ENCODE assay signal across 23 mouse cellular contexts in the genomic region with DNA sequence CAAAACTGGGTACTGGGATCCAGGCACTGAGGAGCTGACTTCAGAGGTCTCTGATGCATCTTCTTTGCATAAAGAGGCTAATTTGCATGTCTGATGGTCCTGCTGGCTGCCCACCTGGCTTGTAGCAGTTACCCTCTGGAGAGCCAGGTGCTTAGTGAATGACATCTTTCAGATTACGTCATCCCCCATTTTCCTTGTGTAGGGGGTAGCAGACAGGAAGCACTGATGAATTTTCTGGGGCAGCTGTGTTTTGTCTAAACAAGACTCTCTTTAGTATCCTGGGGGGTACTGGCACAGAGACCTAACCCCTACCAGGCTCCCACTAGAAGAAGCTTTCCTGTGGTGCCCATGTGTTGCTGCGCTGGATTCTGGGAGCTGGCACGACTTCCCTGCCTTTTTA.
DNase-seq lines count a peak whose midpoint lies in the region; ATAC-seq and TF ChIP-seq lines count a peak whose summit lies in the region.
"Had no signal": no experiment of that assay in that cellular context is flagged by ENCODE, and none has a peak within 500 bp of the region (broad histone marks: within the 10 kb centered on the region; RNA-seq: fewer than 3 reads in every experiment).

No protein-coding gene starts in this region.

- no peaks in the 10 kb centered on the region for H3K27me3 ChIP-seq in hindbrain, postnatal 0 days (ENCODE audit: insufficient read depth, low read length)
- H3K27me3 ChIP-seq in hindbrain, embryonic 14.5 days (ENCODE audit: control insufficient read depth, insufficient read depth, low read length): no peaks in the 10 kb centered on the region
- H3K27me3 ChIP-seq in CH12.LX (replicated peaks): peaks cover 26% of the 10 kb centered on the region
- H3K27me3 ChIP-seq: embryonic facial prominence, embryonic 13.5 days; heart, embryonic 15.5 days; limb, embryonic 13.5 days; liver, embryonic 13.5 days; lung, embryonic 15.5 days had no signal

- no peak overlapping the region for H3K4me3 ChIP-seq in hindbrain, postnatal 0 days (ENCODE audit: low read length)
- H3K4me3 ChIP-seq in hindbrain, embryonic 14.5 days (replicated peaks; ENCODE audit: low read length): no peak overlapping the region
- no peak overlapping the region for H3K4me3 ChIP-seq in CH12.LX (replicated peaks in 1 of 3; ENCODE audit: low read depth in 2 of 3, low read length in 2 of 3, poor library complexity in 1 of 3)
- H3K4me3 ChIP-seq: embryonic facial prominence, embryonic 13.5 days; heart, adult 2 months; heart, embryonic 15.5 days; hindbrain, embryonic 10.5 days; limb, embryonic 13.5 days; liver, embryonic 13.5 days; lung, embryonic 15.5 days; midbrain, embryonic 10.5 days had no signal

- in situ Hi-C loops in CH12.LX (cut with MboI; ENCODE audit: low pct_ligation_motif_present, low pct_unique_long_range_greater_than_20kb, low sequenced_read_pairs): no loop called here

- H3K4me1 ChIP-seq in hindbrain, postnatal 0 days (ENCODE audit: insufficient read depth, low read length): peaks cover 10% of the 10 kb centered on the region; the same call in 1 of the 2 replicates
- H3K4me1 ChIP-seq in hindbrain, embryonic 14.5 days (replicated peaks; ENCODE audit: control insufficient read depth, insufficient read depth, low read length): 0 out of 2 replicates have a peak, but pooled peaks cover 5% of the 10 kb centered on the region
- H3K4me1 ChIP-seq in CH12.LX (ENCODE audit: control insufficient read depth in 1 of 2, insufficient read depth in 2 of 2): peaks cover 0 to 16% of the 10 kb centered on the region in 2 experiments; a peak in 3 of 4 replicates

- dilution Hi-C loops in CH12.LX (cut with MboI; ENCODE audit: extremely low pct_ligation_motif_present, extremely low pct_unique_long_range_greater_than_20kb, low sequenced_read_pairs): no loop called here

- peak; percentile 18 to 21 for DNase-seq in cerebellum, postnatal 14 days
- DNase-seq in cerebellum, adult 11-12 months: no peak
- DNase-seq in hindbrain, postnatal 0 days (ENCODE audit: low spot score): peak; percentile 54
- DNase-seq in hindbrain, embryonic 14.5 days (ENCODE audit: low spot score): no peak
- peak; percentile 61 for DNase-seq in CH12.LX (ENCODE audit: extremely low read depth)
- peak; percentile 80 for DNase-seq in thymus, postnatal 0 days (ENCODE audit: low spot score)
- no peak for DNase-seq in layer of hippocampus, postnatal 10 days (ENCODE audit: low spot score in 2 of 2)
- DNase-seq in kidney, postnatal 14 days: no peak
- DNase-seq: adrenal gland, postnatal 36 days; cerebellum, adult 9-10 months; gastrocnemius, postnatal 14 days; heart, adult 2 months; kidney, adult 2 months; kidney, postnatal 10 days; liver, embryonic 13.5 days; right cerebral cortex, postnatal 25 days had no signal

- peak; percentile 61; the same call in 1 of the 2 replicates for ATAC-seq in hindbrain, postnatal 0 days
- no peak for ATAC-seq in hindbrain, embryonic 14.5 days (ENCODE audit: low FRiP score)

- TF ChIP-seq EP300 in CH12.LX (IDR thresholded peaks at IDR 0.05; ENCODE audit: low read length): peak; percentile 29; the same call in 1 of the 2 replicates

- no peak overlapping the region for H3K9ac ChIP-seq in hindbrain, postnatal 0 days (replicated peaks; ENCODE audit: low read length)
- no peak overlapping the region for H3K9ac ChIP-seq in hindbrain, embryonic 14.5 days
- no peak overlapping the region for H3K9ac ChIP-seq in CH12.LX (ENCODE audit: insufficient read depth, low read depth)
- H3K9ac ChIP-seq: embryonic facial prominence, embryonic 13.5 days; heart, embryonic 15.5 days; limb, embryonic 13.5 days; liver, embryonic 13.5 days; lung, embryonic 15.5 days had no signal

- H3K27ac ChIP-seq in hindbrain, postnatal 0 days: no peak overlapping the region
- H3K27ac ChIP-seq in hindbrain, embryonic 14.5 days: no peak overlapping the region
- no peak overlapping the region for H3K27ac ChIP-seq in CH12.LX (ENCODE audit: insufficient read depth, low read depth)
- H3K27ac ChIP-seq: embryonic facial prominence, embryonic 13.5 days; heart, adult 2 months; heart, embryonic 15.5 days; hindbrain, embryonic 10.5 days; limb, embryonic 13.5 days; liver, embryonic 13.5 days; lung, embryonic 15.5 days; macrophage; midbrain, embryonic 10.5 days had no signal

- no peaks in the 10 kb centered on the region for H3K9me3 ChIP-seq in hindbrain, postnatal 0 days (ENCODE audit: low read length)
- H3K9me3 ChIP-seq in hindbrain, embryonic 14.5 days (ENCODE audit: control insufficient read depth, low read length): no peaks in the 10 kb centered on the region
- peaks cover 9% of the 10 kb centered on the region for H3K9me3 ChIP-seq in CH12.LX (replicated peaks; ENCODE audit: low read length)
- H3K9me3 ChIP-seq: embryonic facial prominence, embryonic 13.5 days; heart, embryonic 15.5 days; hindbrain, embryonic 10.5 days; liver, embryonic 13.5 days; lung, embryonic 15.5 days had no signal

- no peak for TF ChIP-seq CTCF in hindbrain, postnatal 0 days (IDR thresholded peaks at IDR 0.05; ENCODE audit: low read depth)
- TF ChIP-seq CTCF in CH12.LX (conservative IDR thresholded peaks at IDR 0.05 in 1 of 2, IDR thresholded peaks at IDR 0.05 in 1 of 2; ENCODE audit: low read depth in 2 of 2, low read length in 2 of 2): no peak

- no peaks in the 10 kb centered on the region for H3K36me3 ChIP-seq in hindbrain, postnatal 0 days (ENCODE audit: insufficient read depth, low read length)
- H3K36me3 ChIP-seq in hindbrain, embryonic 14.5 days (replicated peaks; ENCODE audit: control insufficient read depth, insufficient read depth): no peaks in the 10 kb centered on the region
- H3K36me3 ChIP-seq in CH12.LX (replicated peaks in 1 of 2; ENCODE audit: control insufficient read depth in 1 of 2, insufficient read depth in 1 of 2, low read length in 1 of 2): no peaks in the 10 kb centered on the region
- H3K36me3 ChIP-seq: embryonic facial prominence, embryonic 13.5 days; heart, embryonic 15.5 days; hindbrain, embryonic 10.5 days; limb, embryonic 13.5 days; liver, embryonic 13.5 days; lung, embryonic 15.5 days; midbrain, embryonic 10.5 days had no signal

- TF ChIP-seq POLR2A in CH12.LX (IDR thresholded peaks at IDR 0.05; ENCODE audit: low read depth, low read length): no peak

- H3K4me2 ChIP-seq in hindbrain, postnatal 0 days (ENCODE audit: low read depth, low read length): no peak overlapping the region
- H3K4me2 ChIP-seq in hindbrain, embryonic 14.5 days (replicated peaks): no peak overlapping the region
- no peak overlapping the region for H3K4me2 ChIP-seq in CH12.LX (ENCODE audit: insufficient read depth, low read depth, poor library complexity, severe bottlenecking)
- H3K4me2 ChIP-seq: embryonic facial prominence, embryonic 13.5 days; heart, embryonic 15.5 days; limb, embryonic 13.5 days; liver, embryonic 13.5 days; lung, embryonic 15.5 days had no signal

- WGBS in hindbrain, postnatal 0 days: 41% methylated on average over 3 of the region's 3 CpGs
- 67% methylated on average over 3 of the region's 3 CpGs for WGBS in hindbrain, embryonic 14.5 days

- TF ChIP-seq RAD21 in CH12.LX (IDR thresholded peaks at IDR 0.05; ENCODE audit: low read depth, low read length): no peak

- H3K79me2 ChIP-seq in CH12.LX (replicated peaks; ENCODE audit: control insufficient read depth, extremely low read depth, insufficient read depth, poor library complexity, severe bottlenecking): no peaks in the 10 kb centered on the region

TF ChIP-seq in CH12.LX, 34 proteins besides CTCF, POLR2A, EP300 and RAD21:
- TF ChIP-seq IRF4 (IDR thresholded peaks at IDR 0.05; ENCODE audit: low read depth, low read length): no peak
- 0 out of 2 replicates have a peak, but pooled peaks have one; percentile 48 for TF ChIP-seq ETS1 (conservative IDR thresholded peaks at IDR 0.05; ENCODE audit: low read depth, low read length)
- TF ChIP-seq JUND (conservative IDR thresholded peaks at IDR 0.05; ENCODE audit: low read depth, low read length): no peak
- TF ChIP-seq POLR2AphosphoS2 (IDR thresholded peaks at IDR 0.05; ENCODE audit: low read depth, low read length): no peak
- no peak for TF ChIP-seq GABPA (IDR thresholded peaks at IDR 0.05; ENCODE audit: insufficient replicate concordance, low read depth, low read length)
- no peak for TF ChIP-seq BHLHE40 (IDR thresholded peaks at IDR 0.05; ENCODE audit: low read depth, low read length)
- TF ChIP-seq MXI1 (IDR thresholded peaks at IDR 0.05; ENCODE audit: low read depth, low read length): no peak
- peak; percentile 60 for TF ChIP-seq TCF12 (IDR thresholded peaks at IDR 0.05; ENCODE audit: low read depth, low read length)
- TF ChIP-seq RCOR1 (conservative IDR thresholded peaks at IDR 0.05; ENCODE audit: low read depth, low read length): no peak

Comparison
In these comparisons a context has a peak if more than half of its experiments do, and no peak if none do; other contexts are left out.
1. DNase-seq: peak in cerebellum, postnatal 14 days (2 of 2), hindbrain, postnatal 0 days (single experiment), CH12.LX (single experiment) and thymus, postnatal 0 days (single experiment); none in cerebellum, adult 11-12 months (single experiment), hindbrain, embryonic 14.5 days (single experiment), layer of hippocampus, postnatal 10 days (0 of 2) and kidney, postnatal 14 days (single experiment).